Mouse (Mus musculus) G1E (cell line): ENCODE measurements around the gene Pde2a.

Source experiments
- CTCF ChIP-seq: IDR thresholded peaks from 2 replicates; pipeline ENCODE4 v1.5.1; 2012; ENCODE audit warnings: low read depth, low read length, inconsistent platforms, mixed read lengths
- GATA1 ChIP-seq: IDR thresholded peaks from 2 replicates; pipeline ENCODE4 v1.6.1; 2012; ENCODE audit warnings: borderline replicate concordance, low read length, inconsistent platforms, mixed read lengths
- TAL1 ChIP-seq: conservative IDR thresholded peaks from 2 replicates; pipeline ENCODE4 v1.6.1; 2012; ENCODE audit warnings: low read depth, low read length, inconsistent platforms, mixed read lengths

GRCm38 (mm10) chr7:101521696-101522095 lies 100.2 kb downstream of the Pde2a start:
- TF ChIP-seq CTCF (no peak), GATA1 (no peak), TAL1 (no peak)
